ENCODE assay signal across 12 mouse cellular contexts in the genomic region with DNA sequence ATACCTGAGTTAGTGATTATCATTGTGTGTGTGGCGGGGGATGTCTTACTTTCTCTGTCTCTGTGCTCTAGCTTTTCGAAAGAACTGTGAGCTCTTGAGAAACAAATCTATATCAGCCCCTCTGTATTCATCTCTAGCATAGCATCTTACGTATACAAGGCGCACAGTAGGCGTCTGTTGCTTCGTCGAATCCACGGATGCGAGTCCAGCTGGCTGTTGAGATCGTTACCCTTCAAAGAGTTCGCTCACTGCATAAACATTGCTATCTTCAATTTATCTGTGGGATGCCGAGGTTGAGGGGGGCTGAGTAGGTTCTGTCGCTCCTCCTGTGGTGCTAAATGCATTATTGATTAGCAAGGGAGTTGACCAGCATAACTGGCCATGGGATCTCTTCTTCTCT.
DNase-seq lines count a peak whose midpoint lies in the region; ATAC-seq and TF ChIP-seq lines count a peak whose summit lies in the region.
"Had no signal": no experiment of that assay in that cellular context is flagged by ENCODE, and none has a peak within 500 bp of the region (broad histone marks: within the 10 kb centered on the region; RNA-seq: fewer than 3 reads in every experiment).

No protein-coding gene starts in this region.

- no peaks in the 10 kb centered on the region for H3K9me3 ChIP-seq in embryonic facial prominence, embryonic 10.5 days
- no peaks in the 10 kb centered on the region for H3K9me3 ChIP-seq in forebrain, embryonic 10.5 days
- H3K9me3 ChIP-seq in hindbrain, embryonic 13.5 days, result no peaks in the 10 kb centered on the region
- H3K9me3 ChIP-seq in midbrain, embryonic 16.5 days (replicated peaks; ENCODE audit: control insufficient read depth, low read length, poor library complexity, severe bottlenecking), result no peaks in the 10 kb centered on the region
- H3K9me3 ChIP-seq in liver, postnatal 0 days (ENCODE audit: low read length), result no peaks in the 10 kb centered on the region
- H3K9me3 ChIP-seq: embryonic facial prominence, embryonic 13.5 days; limb, embryonic 13.5 days had no signal

- 0 out of 2 replicates have a peak, but pooled peaks cover 2% of the 10 kb centered on the region for H3K36me3 ChIP-seq in embryonic facial prominence, embryonic 10.5 days (replicated peaks)
- H3K36me3 ChIP-seq in forebrain, embryonic 10.5 days (replicated peaks), result peaks cover 10% of the 10 kb centered on the region
- no peaks in the 10 kb centered on the region for H3K36me3 ChIP-seq in hindbrain, embryonic 13.5 days
- H3K36me3 ChIP-seq in midbrain, embryonic 16.5 days (ENCODE audit: control insufficient read depth, insufficient read depth, low read length), result no peaks in the 10 kb centered on the region
- no peaks in the 10 kb centered on the region for H3K36me3 ChIP-seq in liver, postnatal 0 days (replicated peaks; ENCODE audit: insufficient read depth, low read length)
- H3K36me3 ChIP-seq: embryonic facial prominence, embryonic 13.5 days; limb, embryonic 13.5 days had no signal

- peak overlapping the region; percentile 52; the same call in 1 of the 2 replicates for H3K27ac ChIP-seq in embryonic facial prominence, embryonic 10.5 days (replicated peaks)
- H3K27ac ChIP-seq in forebrain, embryonic 10.5 days, result peak overlapping the region; percentile 80
- H3K27ac ChIP-seq in hindbrain, embryonic 13.5 days, result peak overlapping the region; percentile 95
- peak overlapping the region; percentile 81 for H3K27ac ChIP-seq in midbrain, embryonic 16.5 days (ENCODE audit: low read length)
- H3K27ac ChIP-seq in liver, postnatal 0 days (ENCODE audit: low read depth), result no peak overlapping the region
- H3K27ac ChIP-seq: kidney, postnatal 0 days; limb, embryonic 13.5 days had no signal

- H3K4me1 ChIP-seq in embryonic facial prominence, embryonic 10.5 days, result peaks cover 27% of the 10 kb centered on the region
- peaks cover 45% of the 10 kb centered on the region for H3K4me1 ChIP-seq in forebrain, embryonic 10.5 days
- peaks cover 62% of the 10 kb centered on the region for H3K4me1 ChIP-seq in hindbrain, embryonic 13.5 days (replicated peaks)
- H3K4me1 ChIP-seq in midbrain, embryonic 16.5 days (ENCODE audit: control insufficient read depth, insufficient read depth, low read length), result peaks cover 19% of the 10 kb centered on the region
- H3K4me1 ChIP-seq in liver, postnatal 0 days (ENCODE audit: insufficient read depth), result 0 out of 2 replicates have a peak, but pooled peaks cover 2% of the 10 kb centered on the region

- no peak for TF ChIP-seq CTCF in liver, postnatal 0 days (IDR thresholded peaks at IDR 0.05; ENCODE audit: low read depth)

- TF ChIP-seq EP300 in liver, postnatal 0 days (IDR thresholded peaks at IDR 0.05; ENCODE audit: low read depth), result no peak

- no peaks in the 10 kb centered on the region for H3K27me3 ChIP-seq in embryonic facial prominence, embryonic 10.5 days (replicated peaks; ENCODE audit: low read depth, poor library complexity, severe bottlenecking)
- H3K27me3 ChIP-seq in forebrain, embryonic 10.5 days (ENCODE audit: poor library complexity, severe bottlenecking), result no peaks in the 10 kb centered on the region
- no peaks in the 10 kb centered on the region for H3K27me3 ChIP-seq in hindbrain, embryonic 13.5 days
- H3K27me3 ChIP-seq in midbrain, embryonic 16.5 days (ENCODE audit: control insufficient read depth, insufficient read depth, low read depth, low read length), result no peaks in the 10 kb centered on the region
- H3K27me3 ChIP-seq in liver, postnatal 0 days (ENCODE audit: insufficient read depth, low read length), result no peaks in the 10 kb centered on the region
- H3K27me3 ChIP-seq: embryonic facial prominence, embryonic 13.5 days; limb, embryonic 13.5 days had no signal

- H3K4me2 ChIP-seq in hindbrain, embryonic 13.5 days, result peak overlapping the region; percentile 23; the same call in 1 of the 2 replicates
- H3K4me2 ChIP-seq in midbrain, embryonic 16.5 days (ENCODE audit: low read length), result no peak overlapping the region
- no peak overlapping the region for H3K4me2 ChIP-seq in liver, postnatal 0 days (ENCODE audit: low read depth, low read length)
- H3K4me2 ChIP-seq: embryonic facial prominence, embryonic 13.5 days; limb, embryonic 13.5 days had no signal

- ATAC-seq in hindbrain, embryonic 13.5 days (ENCODE audit: low FRiP score), result no peak
- no peak for ATAC-seq in midbrain, embryonic 16.5 days
- ATAC-seq in liver, postnatal 0 days, result no peak

- no peak overlapping the region for H3K4me3 ChIP-seq in embryonic facial prominence, embryonic 10.5 days
- no peak overlapping the region; the same call in 1 of the 2 replicates for H3K4me3 ChIP-seq in forebrain, embryonic 10.5 days
- H3K4me3 ChIP-seq in hindbrain, embryonic 13.5 days, result no peak overlapping the region
- H3K4me3 ChIP-seq in midbrain, embryonic 16.5 days (ENCODE audit: low read depth, low read length), result no peak overlapping the region
- H3K4me3 ChIP-seq in liver, postnatal 0 days (ENCODE audit: low read depth, low read length), result no peak overlapping the region
- H3K4me3 ChIP-seq: embryonic facial prominence, embryonic 13.5 days; limb, embryonic 13.5 days had no signal

- no peak for DNase-seq in embryonic facial prominence, embryonic 10.5 days (ENCODE audit: low spot score)
- DNase-seq in forebrain, embryonic 10.5 days (ENCODE audit: extremely low spot score, low spot score), result no peak
- no peak for DNase-seq in thymus, postnatal 0 days (ENCODE audit: low spot score)
- no peak for DNase-seq in liver, postnatal 0 days
- DNase-seq in lung, postnatal 10 days, result no peak
- DNase-seq in gastrocnemius, postnatal 25 days, result no peak
- DNase-seq: lung, adult 18-20 months had no signal

- WGBS in embryonic facial prominence, embryonic 10.5 days, result 85% methylated on average over 13 of the region's 13 CpGs
- WGBS in forebrain, embryonic 10.5 days, result 84% methylated on average over 13 of the region's 13 CpGs
- 79% methylated on average over 13 of the region's 13 CpGs for WGBS in hindbrain, embryonic 13.5 days
- WGBS in midbrain, embryonic 16.5 days, result 74% methylated on average over 13 of the region's 13 CpGs
- 72% methylated on average over 13 of the region's 13 CpGs for whole genome bisulfite sequencing in liver, postnatal 0 days (ENCODE audit: insufficient replicate concordance)

- no peak overlapping the region for H3K9ac ChIP-seq in hindbrain, embryonic 13.5 days
- peak overlapping the region; percentile 40; the same call in 1 of the 2 replicates for H3K9ac ChIP-seq in midbrain, embryonic 16.5 days (ENCODE audit: low read depth, low read length)
- no peak overlapping the region for H3K9ac ChIP-seq in liver, postnatal 0 days (replicated peaks)
- H3K9ac ChIP-seq: embryonic facial prominence, embryonic 13.5 days; limb, embryonic 13.5 days had no signal
